Mouse (Mus musculus): ENCODE measurements at regions not wholly inside any gene's neighbourhood (a gene's known extent, or its start where the extent isn't known, plus 50 kb on each side); places are given as distances from the start of the nearest gene placed in this dataset.

- peak; percentile 27 to 57 for DNase-seq (ENCODE audit: extremely low spot score in 1 of 2, low spot score in 1 of 2)
Observed at GRCm38 (mm10) chr5:78621987-78622854, 1214.4 kb upstream of the Igfbp7 start.

GRCm38 (mm10) chr5:78608317-78608716 is 1200.5 kb upstream of the Igfbp7 start:
- DNase-seq (ENCODE audit: extremely low spot score in 1 of 2, low spot score in 1 of 2) = no peak

GRCm38 (mm10) chr5:78602599-78602998 is 1194.8 kb upstream of the Igfbp7 start:
- no peak for DNase-seq (ENCODE audit: extremely low spot score in 1 of 2, low spot score in 1 of 2)

GRCm38 (mm10) chr5:78584823-78585222 is 1177.0 kb upstream of the Igfbp7 start:
- peak; percentile 19 to 40 for DNase-seq (ENCODE audit: extremely low spot score in 1 of 2, low spot score in 1 of 2)

GRCm38 (mm10) chr5:78556946-78557345 is 1149.1 kb upstream of the Igfbp7 start:
- DNase-seq (ENCODE audit: extremely low spot score in 1 of 2, low spot score in 1 of 2) = no peak

GRCm38 (mm10) chr5:78535308-78535707 is 1127.5 kb upstream of the Igfbp7 start:
- no peak for DNase-seq (ENCODE audit: extremely low spot score in 1 of 2, low spot score in 1 of 2)

Measured in layer of hippocampus, postnatal 25 days (tissue).